Mouse (Mus musculus) E14TG2a.4 (cell line): ENCODE measurements at regions not wholly inside any gene's neighbourhood (a gene's known extent, or its start where the extent isn't known, plus 50 kb on each side); places are given as distances from the start of the nearest gene placed in this dataset.

Experiments used
- H3K27me3 ChIP-seq: 2 replicates; pipeline ENCODE4 v1.6.1; 2014; ENCODE audit warnings: low read length, control low read depth; ENCODE audit not compliant: insufficient read depth
- H3K36me3 ChIP-seq: 2 replicates; pipeline ENCODE4 v1.6.1; 2014; ENCODE audit warnings: low read length, control low read depth; ENCODE audit not compliant: insufficient read depth
- H3K4me1 ChIP-seq: replicated peaks from 2 replicates; pipeline ENCODE4 v1.6.1; 2014; ENCODE audit warnings: low read depth, low read length, control low read depth
- H3K4me3 ChIP-seq: replicated peaks from 2 replicates; pipeline ENCODE4 v1.5.1; 2014; ENCODE audit warnings: mild to moderate bottlenecking, low read length
- H3K9me3 ChIP-seq: 2 replicates; pipeline ENCODE4 v1.6.1; 2014; ENCODE audit warnings: low read length, control low read depth
- CTCF ChIP-seq: conservative IDR thresholded peaks from 2 replicates; pipeline ENCODE4 v1.5.1; 2014; ENCODE audit warnings: low read length
- NANOG ChIP-seq: IDR thresholded peaks from 2 replicates; pipeline ENCODE4 v1.6.1; 2014; ENCODE audit warnings: borderline replicate concordance, low read length, mixed read lengths
- POU5F1 ChIP-seq: IDR thresholded peaks from 2 replicates; pipeline ENCODE4 v1.6.1; 2014; ENCODE audit warnings: low read length, borderline replicate concordance

DNA sequence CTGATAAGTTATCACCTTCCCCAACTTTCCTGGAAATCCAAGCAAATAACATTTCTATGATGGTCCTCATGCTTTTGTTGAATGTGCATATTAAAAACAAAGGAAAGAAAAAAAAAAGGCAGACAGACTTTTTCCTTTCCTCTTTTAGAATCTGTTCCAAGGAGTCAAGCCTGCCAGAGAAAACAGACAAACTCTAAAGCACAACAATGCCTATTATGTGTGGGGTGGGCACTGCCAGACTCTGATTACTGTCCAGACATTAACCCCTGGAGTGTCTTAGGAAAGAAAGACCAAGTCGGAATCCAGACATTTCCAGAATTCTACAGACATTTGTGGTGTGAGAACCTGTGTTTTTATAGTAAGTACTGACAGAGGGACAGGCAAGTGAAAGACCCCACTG lies 136.7 kb downstream of the Btg1 start:
- TF ChIP-seq NANOG (no peak), CTCF (no peak), POU5F1 (no peak)
- peaks cover 54% of the 10 kb centered on the region for H3K4me1 ChIP-seq

DNA sequence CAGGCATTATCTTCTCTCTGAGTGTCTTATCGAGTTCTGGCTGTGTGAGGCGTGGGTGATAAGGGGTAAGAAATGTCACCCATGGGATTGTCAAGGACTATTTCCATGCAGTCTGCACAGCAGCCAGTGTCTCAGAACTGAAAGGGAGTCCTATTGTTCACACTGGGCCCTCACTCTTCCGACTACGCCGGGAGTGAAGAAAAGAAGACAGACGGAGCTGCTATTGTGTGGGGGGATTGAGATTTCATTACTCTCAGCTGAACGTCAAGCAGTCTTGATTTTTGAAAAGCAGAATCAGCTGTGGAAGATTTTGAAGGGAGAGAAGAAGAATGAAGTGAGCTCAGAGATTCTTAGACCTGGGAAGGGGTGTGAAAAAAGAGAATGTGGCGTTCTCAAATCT lies 138.9 kb downstream of the Btg1 start:
- Histone ChIP-seq H3K4me1 (peaks cover 53% of the 10 kb centered on the region), H3K4me3 (no peak overlapping the region), H3K27me3 (no peaks in the 10 kb centered on the region), H3K36me3 (no peaks in the 10 kb centered on the region), H3K9me3 (no peaks in the 10 kb centered on the region)
- TF ChIP-seq POU5F1 (no peak), NANOG (no peak), CTCF (no peak)

More for the DNA sequence above, 136.7 kb downstream of the Btg1 start:
- Histone ChIP-seq H3K9me3 (no peaks in the 10 kb centered on the region), H3K36me3 (no peaks in the 10 kb centered on the region), H3K27me3 (no peaks in the 10 kb centered on the region), H3K4me3 (no peak overlapping the region)

DNA sequence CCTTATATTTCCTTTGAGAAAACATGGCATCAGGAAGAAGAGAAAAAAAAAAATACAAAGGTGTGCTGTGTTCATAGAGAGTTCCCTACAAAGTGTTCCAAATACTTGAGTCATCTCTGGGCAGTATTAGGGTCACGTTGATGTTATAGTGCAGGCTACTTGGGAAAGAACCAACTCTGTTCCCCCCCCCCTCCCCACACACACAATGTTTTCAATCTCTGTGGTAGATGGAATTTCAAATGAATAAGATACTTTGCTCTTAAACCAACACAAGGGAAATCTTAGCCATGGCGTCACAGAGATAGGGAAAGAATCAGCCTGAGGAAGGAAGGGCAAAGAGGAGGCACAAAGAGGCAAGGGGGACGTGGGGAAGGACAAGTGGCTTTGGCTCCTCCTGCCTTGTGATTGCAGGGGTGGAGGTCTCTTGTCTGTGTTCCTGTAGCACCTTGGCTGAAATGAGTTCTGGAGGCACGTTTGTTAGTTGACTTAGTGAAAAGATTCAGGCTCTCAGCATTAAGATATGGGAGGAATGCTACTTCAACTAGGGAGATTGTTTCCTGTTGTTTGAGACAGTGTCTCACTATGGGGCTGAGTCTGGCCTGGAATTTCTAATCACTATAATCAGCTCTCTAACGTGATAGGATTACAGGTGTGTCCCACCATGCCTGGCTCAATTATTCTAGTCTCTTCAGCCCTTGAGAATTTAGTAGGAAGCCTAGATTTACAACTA lies 139.7 kb downstream of the Btg1 start:
- Histone ChIP-seq H3K4me3 (no peak overlapping the region), H3K9me3 (no peaks in the 10 kb centered on the region), H3K36me3 (no peaks in the 10 kb centered on the region), H3K27me3 (no peaks in the 10 kb centered on the region), H3K4me1 (peaks cover 45% of the 10 kb centered on the region)
- TF ChIP-seq POU5F1: no peak
- no peak for TF ChIP-seq NANOG
- no peak for TF ChIP-seq CTCF

DNA sequence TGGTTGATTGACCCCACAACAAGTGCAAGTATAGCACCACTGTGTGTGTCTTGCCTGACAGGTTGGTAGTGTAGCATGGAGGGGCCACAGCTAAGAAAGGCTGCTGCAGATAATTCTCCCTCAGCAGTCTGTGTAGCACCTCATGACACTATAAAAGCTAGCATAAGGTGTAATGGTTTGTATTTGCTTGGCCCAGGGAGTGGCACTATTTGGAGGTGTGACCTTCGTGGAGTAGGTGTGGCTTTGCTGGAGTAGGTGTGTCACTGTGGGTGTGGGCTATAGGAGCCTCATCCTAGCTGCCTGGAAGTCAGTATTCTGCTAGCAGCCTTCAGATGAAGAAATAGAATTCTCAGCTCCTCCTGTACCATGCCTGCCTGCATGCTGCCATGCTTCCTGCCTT lies 140.5 kb downstream of the Btg1 start:
- no peaks in the 10 kb centered on the region for H3K9me3 ChIP-seq
- no peaks in the 10 kb centered on the region for H3K36me3 ChIP-seq
- TF ChIP-seq POU5F1 (no peak), CTCF (no peak), NANOG (no peak)
- peaks cover 37% of the 10 kb centered on the region for H3K4me1 ChIP-seq
- no peaks in the 10 kb centered on the region for H3K27me3 ChIP-seq
- H3K4me3 ChIP-seq: no peak overlapping the region

DNA sequence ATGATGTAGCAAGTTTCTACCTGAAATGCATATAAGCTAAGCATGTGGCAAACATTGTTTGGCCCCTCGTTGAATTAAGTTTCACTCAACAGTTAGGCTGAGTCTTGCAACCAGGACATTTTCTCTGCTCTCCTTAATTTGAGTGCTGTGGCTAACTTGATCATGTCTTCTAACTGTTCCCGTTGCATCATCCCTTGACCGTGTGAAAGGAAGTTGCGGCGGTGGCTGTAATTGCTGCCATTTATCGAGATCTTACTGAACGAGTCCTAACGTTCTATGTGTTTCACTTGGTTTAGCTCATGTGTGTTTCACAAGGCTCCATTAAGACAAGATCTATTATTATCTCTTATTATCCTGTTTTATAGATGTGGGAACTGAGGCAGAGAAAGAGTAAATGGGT lies 144.8 kb downstream of the Btg1 start:
- Histone ChIP-seq H3K27me3 (no peaks in the 10 kb centered on the region), H3K4me1 (peaks cover 9% of the 10 kb centered on the region), H3K36me3 (no peaks in the 10 kb centered on the region), H3K4me3 (no peak overlapping the region), H3K9me3 (no peaks in the 10 kb centered on the region)
- TF ChIP-seq CTCF (no peak), NANOG (no peak), POU5F1 (no peak)

DNA sequence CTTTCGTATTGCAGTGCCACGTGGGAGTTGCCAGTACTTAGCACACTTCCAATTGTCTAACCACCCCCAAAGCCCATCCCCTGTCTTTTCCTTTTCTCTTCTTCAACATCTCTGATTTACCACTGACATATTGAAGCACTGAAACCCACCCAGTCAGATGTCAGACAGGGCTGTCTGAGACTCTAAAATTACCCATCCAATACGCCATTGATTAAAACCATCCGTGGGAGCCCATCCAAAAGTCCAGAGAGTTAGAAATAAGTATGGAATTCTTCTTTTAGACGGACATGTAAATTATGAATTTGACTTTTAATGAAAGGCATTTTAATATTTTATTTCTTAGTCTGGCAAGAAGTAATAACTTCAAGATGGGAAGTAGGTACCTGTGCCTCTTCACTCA lies 148.8 kb downstream of the Btg1 start:
- Histone ChIP-seq H3K4me1 (no peaks in the 10 kb centered on the region), H3K27me3 (no peaks in the 10 kb centered on the region), H3K4me3 (no peak overlapping the region), H3K9me3 (no peaks in the 10 kb centered on the region), H3K36me3 (no peaks in the 10 kb centered on the region)
- TF ChIP-seq POU5F1 (no peak), NANOG (no peak), CTCF (no peak)

DNA sequence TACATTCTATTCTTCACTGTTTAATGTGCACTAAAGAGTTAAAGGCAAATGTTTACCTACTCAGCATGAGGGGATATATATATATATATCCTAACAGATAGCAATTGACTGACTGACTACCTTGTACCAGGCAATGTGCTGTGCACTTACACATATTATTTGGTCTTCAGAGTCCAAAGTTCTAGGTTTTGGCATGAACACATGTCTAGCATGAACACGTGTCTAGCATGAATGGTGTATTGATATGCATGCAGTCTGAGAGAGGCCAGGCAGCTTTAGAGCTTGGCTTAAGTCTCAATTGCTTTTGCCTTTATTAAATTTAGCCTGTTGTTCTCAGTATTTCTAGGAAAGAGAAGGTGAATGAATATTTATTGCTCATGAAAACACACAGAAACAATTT lies 161.4 kb downstream of the Btg1 start:
- TF ChIP-seq CTCF (no peak), NANOG (no peak), POU5F1 (no peak)
- Histone ChIP-seq H3K4me1 (no peaks in the 10 kb centered on the region), H3K36me3 (no peaks in the 10 kb centered on the region), H3K9me3 (no peaks in the 10 kb centered on the region), H3K4me3 (no peak overlapping the region), H3K27me3 (no peaks in the 10 kb centered on the region)

DNA sequence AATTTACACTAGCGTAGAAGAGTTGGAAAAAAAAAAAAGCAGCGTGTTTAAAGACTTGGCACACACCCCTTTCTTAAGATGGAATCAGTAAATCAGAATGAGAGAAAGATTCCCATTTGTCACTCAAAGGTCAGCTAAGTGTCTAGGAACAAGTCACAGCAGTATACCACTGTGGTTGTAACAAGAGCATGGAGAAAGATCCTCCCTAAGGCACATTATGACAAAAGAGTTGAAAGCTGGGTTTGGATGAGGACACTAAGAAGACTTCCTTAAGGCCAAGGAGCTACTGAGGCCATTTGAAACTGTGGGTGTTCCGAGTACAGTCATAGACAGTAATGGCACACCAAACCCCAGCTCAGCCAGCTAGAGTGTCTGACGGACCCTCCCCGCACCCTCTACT lies 167.2 kb downstream of the Btg1 start:
- Histone ChIP-seq H3K36me3 (no peaks in the 10 kb centered on the region), H3K4me1 (no peaks in the 10 kb centered on the region), H3K4me3 (no peak overlapping the region), H3K9me3 (no peaks in the 10 kb centered on the region), H3K27me3 (no peaks in the 10 kb centered on the region)
- no peak for TF ChIP-seq POU5F1

DNA sequence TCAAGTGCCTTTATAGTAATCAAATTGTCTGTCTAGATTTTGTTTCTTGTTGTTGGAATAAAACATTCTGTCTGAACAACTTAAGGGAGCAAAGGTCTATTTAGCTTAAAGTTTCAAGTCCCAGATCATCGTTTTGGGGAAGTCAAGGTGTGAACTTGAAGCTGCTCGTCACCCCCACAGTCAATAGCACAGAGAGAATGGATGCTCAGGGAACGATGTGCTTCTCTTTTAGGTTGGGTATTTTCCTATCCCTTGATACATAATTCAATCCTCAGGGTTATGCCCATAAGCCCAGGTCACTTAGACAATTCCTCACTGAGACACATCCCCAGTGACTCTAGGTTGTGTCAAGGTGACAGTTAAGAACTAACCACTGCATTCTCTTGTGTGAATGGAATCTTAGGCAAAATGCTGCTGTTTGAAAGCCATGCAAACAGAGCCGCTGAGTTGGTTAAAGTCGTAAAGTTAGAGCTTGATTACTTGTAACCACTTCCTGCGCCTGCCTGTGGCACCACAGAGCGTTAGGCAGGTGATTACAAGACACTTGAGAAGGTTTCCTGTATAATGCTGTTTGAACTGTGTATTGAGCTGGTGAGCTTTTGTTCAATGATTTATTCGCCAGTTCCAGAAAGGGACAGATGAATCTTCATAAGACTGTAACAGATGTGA lies 170.2 kb downstream of the Btg1 start:
- TF ChIP-seq POU5F1 (no peak), CTCF (no peak), NANOG (no peak)
- no peaks in the 10 kb centered on the region for H3K36me3 ChIP-seq
- H3K4me3 ChIP-seq: no peak overlapping the region
- H3K27me3 ChIP-seq: no peaks in the 10 kb centered on the region
- H3K9me3 ChIP-seq: no peaks in the 10 kb centered on the region
- H3K4me1 ChIP-seq: no peaks in the 10 kb centered on the region
